Mouse (Mus musculus) bone marrow macrophage, adult 2 months (primary cell): ENCODE data around the gene Flvcr2.

Source experiments
- CTCF ChIP-seq: IDR thresholded peaks from 2 replicates; pipeline ENCODE4 v1.5.1; 2012; ENCODE audit warnings: low read depth, mild to moderate bottlenecking, low read length, moderate library complexity
- POLR2A ChIP-seq: IDR thresholded peaks from 2 replicates; pipeline ENCODE4 v1.6.1; 2012; ENCODE audit warnings: mild to moderate bottlenecking, low read depth, low read length, borderline replicate concordance

DNA sequence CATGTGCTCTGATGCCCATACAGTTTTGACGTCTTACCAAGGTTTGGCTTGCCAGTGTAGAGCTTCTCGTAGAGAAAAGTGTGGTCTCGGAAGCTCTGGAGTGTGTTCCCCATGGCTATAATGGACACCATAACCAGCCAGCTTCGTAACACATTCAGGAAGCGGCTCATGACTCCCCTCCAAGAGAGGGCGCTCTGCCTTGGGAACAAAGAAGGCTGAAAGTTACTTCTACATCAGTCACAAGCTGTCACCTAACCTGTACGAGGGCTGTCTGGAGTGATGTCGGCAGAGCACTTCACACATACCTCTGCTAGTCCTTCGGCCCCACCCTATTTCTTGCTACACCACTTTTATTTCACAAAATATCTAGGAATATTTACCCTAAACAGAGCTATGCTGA is 75.7 kb downstream of the Flvcr2 start:
- TF ChIP-seq CTCF (no peak), POLR2A (no peak)
